Mouse (Mus musculus) liver, postnatal 0 days (tissue): ENCODE measurements around the gene Taf4. TPM values are rescaled to one million over a fixed set of nuclear protein-coding genes. Genes with fewer than 3 reads are reported as not detected.

Experiments used
- ATAC-seq: fragments of 200-750 bp; cut with Nextera tagmentation; 2 replicates; pipeline ENCODE4 v1.8.0; 2017; ENCODE audit warnings: mild to moderate bottlenecking, moderate library complexity
- DNase-seq: peaks from one replicate; pipeline ENCODE4 v3.0.0-alpha.2; 2016
- H3K27ac ChIP-seq: fragments of 300-500 bp; sonication (generic); 2 replicates; pipeline ENCODE4 v1.5.1; 2014; ENCODE audit warnings: antibody characterized with exemption, moderate library complexity, mild to moderate bottlenecking, low read depth
- H3K27me3 ChIP-seq: fragments of 300-500 bp; sonication (generic); 2 replicates; pipeline ENCODE4 v1.6.1; 2014; ENCODE audit warnings: low read length, control low read depth, mixed read lengths; ENCODE audit not compliant: insufficient read depth
- H3K36me3 ChIP-seq: fragments of 300-500 bp; sonication (generic); replicated peaks from 2 replicates; pipeline ENCODE4 v1.6.1; 2014; ENCODE audit warnings: mild to moderate bottlenecking, control low read depth, low read length, moderate library complexity, mixed read lengths; ENCODE audit not compliant: insufficient read depth
- H3K4me1 ChIP-seq: fragments of 300-500 bp; sonication (generic); 2 replicates; pipeline ENCODE4 v1.6.1; 2014; ENCODE audit warnings: antibody characterized with exemption, mild to moderate bottlenecking, control low read depth; ENCODE audit not compliant: insufficient read depth
- H3K4me2 ChIP-seq: fragments of 300-500 bp; sonication (generic); 2 replicates; pipeline ENCODE4 v1.6.1; 2014; ENCODE audit warnings: low read depth, mild to moderate bottlenecking, low read length, moderate library complexity, mixed read lengths
- H3K4me3 ChIP-seq: fragments of 300-500 bp; sonication (generic); 2 replicates; pipeline ENCODE4 v1.5.1; 2014; ENCODE audit warnings: low read depth, low read length
- H3K9ac ChIP-seq: fragments of 300-500 bp; sonication (generic); replicated peaks from 2 replicates; pipeline ENCODE4 v1.6.1; 2014; ENCODE audit warnings: mild to moderate bottlenecking, moderate library complexity
- H3K9me3 ChIP-seq: fragments of 300-500 bp; sonication (generic); 2 replicates; pipeline ENCODE4 v1.6.1; 2016; ENCODE audit warnings: mild to moderate bottlenecking, control low read depth, low read length, mixed read lengths
- CTCF ChIP-seq: sonication (generic); IDR thresholded peaks from 2 replicates; pipeline ENCODE4 v1.5.1; 2016; ENCODE audit warnings: antibody characterized with exemption, low read depth
- EP300 ChIP-seq: IDR thresholded peaks from 2 replicates; pipeline ENCODE4 v1.6.1; 2016; ENCODE audit warnings: antibody characterized with exemption, low read depth, mild to moderate bottlenecking
- WGBS: fragments of 180-500 bp; shearing (Covaris S2); extraction: QIAGEN DNeasy Blood & Tissue Kit; methylation state at CpG from one replicate; pipeline ENCODE4 v1.1.7; 2014; ENCODE audit not compliant: insufficient replicate concordance; 5-methylcytosine and 5-hydroxymethylcytosine counted together
- polyA plus RNA-seq: library from polyadenylated mRNA; unstranded; fragments of >200 nt; fragmentation: Nextera tagmentation; extraction: Ambion mirVana; gene quantifications from 2 replicates; pipeline ENCODE4 v1.2.1, GENCODE M21; 2015

Taf4 gene
- polyA plus RNA-seq, 1 experiment from 2014 or later, result 1.7 TPM

DNA sequence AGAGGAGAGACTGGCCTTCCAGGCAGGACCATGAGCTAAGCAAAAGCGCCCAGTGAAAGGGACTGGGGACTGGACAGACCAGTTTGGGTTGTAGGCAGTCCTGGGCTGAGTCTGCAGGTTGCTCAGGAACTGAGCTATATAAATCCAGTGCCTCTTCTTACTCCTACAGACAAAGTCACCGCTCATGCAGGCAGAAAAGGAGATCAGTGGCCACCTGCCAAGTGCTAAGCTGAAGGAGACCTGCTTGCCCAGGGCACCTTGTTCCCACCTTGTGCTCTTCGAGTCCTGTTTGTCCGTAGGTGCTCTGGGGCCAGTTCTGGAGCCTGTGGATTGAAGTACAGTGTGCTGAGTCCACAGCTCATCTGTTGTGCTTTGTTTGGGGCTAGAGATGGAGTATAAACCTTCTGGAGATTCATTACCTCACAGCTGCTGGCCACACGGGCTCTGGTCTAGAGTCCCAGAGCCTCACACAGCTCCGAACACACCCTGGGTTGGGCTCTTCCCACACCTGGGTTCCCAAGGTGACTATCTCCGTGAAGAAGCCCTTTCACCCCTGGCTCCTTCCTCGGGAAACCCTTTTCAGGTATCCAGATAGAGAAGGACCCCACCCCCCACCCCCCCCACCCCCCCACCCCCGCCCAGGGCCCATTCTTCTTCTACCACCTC, 30.0 kb upstream of the Taf4 start:
- Histone ChIP-seq H3K9me3 (no peaks in the 10 kb centered on the region), H3K36me3 (no peaks in the 10 kb centered on the region), H3K9ac (no peak overlapping the region), H3K4me1 (no peaks in the 10 kb centered on the region), H3K4me3 (no peak overlapping the region), H3K27me3 (no peaks in the 10 kb centered on the region), H3K27ac (no peak overlapping the region), H3K4me2 (no peak overlapping the region)
- no peak for ATAC-seq
- 32% methylated on average over 9 of the region's 9 CpGs for WGBS
- TF ChIP-seq CTCF, result no peak
- no peak for TF ChIP-seq EP300
- DNase-seq, result peak; percentile 10

DNA sequence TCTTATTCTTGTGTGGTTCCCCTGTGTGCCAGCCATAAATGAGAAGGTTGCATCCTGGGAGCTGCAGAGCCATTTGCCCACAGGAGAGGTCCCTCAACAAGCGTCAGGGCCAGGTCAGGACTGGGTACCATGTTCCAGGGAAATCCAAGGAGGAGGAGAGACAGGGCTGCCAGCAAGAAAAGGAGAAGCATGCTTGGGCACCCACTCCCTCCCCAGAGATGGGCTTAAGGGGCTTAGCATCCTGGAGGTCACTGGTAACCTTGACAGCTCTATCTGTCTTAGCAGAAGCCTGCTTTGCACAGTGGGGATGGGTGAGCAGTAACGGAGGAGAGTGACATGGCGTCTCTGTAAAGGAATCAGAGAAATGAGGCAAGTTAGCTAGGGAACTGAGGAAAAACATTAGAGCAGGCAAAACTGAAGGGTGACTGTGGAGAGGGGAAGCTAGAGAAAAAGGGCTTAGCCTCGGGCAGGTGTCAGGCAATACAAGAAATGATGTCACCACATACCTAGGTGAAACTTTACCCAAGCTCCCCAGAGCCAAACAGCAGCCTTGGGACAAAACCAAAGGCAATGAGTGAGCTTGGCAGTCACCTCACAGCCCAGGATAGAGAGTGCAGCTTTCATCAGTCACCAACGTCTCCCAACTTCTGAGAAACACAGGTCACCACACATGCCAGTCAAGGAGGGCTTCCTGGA, 29.4 kb upstream of the Taf4 start:
- 41% methylated on average over 5 of the region's 5 CpGs for WGBS
- Histone ChIP-seq H3K9ac (no peak overlapping the region), H3K4me2 (no peak overlapping the region), H3K4me1 (no peaks in the 10 kb centered on the region), H3K27ac (no peak overlapping the region), H3K36me3 (no peaks in the 10 kb centered on the region), H3K4me3 (no peak overlapping the region), H3K9me3 (no peaks in the 10 kb centered on the region), H3K27me3 (no peaks in the 10 kb centered on the region)
- ATAC-seq (no peak), DNase-seq (peak; percentile 7)
- no peak for TF ChIP-seq EP300
- no peak for TF ChIP-seq CTCF

DNA sequence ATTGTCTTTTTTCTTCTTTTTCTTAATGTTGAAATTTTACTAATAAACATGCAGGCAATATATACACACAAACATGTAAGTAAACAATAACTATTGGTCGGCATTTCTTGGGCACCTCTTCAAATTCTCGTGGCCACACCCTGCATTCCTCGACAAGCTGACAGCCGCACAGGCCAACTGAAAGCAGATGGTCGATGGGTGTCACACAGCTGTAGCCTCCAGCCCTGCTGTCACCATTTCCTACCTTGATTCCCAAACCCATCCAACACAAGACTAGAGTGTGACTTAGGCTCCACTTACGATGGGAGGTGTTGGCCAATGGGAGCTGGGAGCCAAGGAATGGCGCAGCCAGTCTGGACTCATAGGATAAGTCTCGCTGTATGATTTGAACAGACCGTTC, 25.2 kb upstream of the Taf4 start:
- Histone ChIP-seq H3K4me2 (no peak overlapping the region), H3K9me3 (no peaks in the 10 kb centered on the region), H3K36me3 (no peaks in the 10 kb centered on the region), H3K27ac (no peak overlapping the region), H3K4me3 (no peak overlapping the region), H3K4me1 (no peaks in the 10 kb centered on the region), H3K9ac (no peak overlapping the region), H3K27me3 (no peaks in the 10 kb centered on the region)
- 85% methylated on average over 9 of the region's 9 CpGs for WGBS
- no peak for TF ChIP-seq CTCF
- TF ChIP-seq EP300, result no peak
- no peak for ATAC-seq
- peak; percentile 8 for DNase-seq

DNA sequence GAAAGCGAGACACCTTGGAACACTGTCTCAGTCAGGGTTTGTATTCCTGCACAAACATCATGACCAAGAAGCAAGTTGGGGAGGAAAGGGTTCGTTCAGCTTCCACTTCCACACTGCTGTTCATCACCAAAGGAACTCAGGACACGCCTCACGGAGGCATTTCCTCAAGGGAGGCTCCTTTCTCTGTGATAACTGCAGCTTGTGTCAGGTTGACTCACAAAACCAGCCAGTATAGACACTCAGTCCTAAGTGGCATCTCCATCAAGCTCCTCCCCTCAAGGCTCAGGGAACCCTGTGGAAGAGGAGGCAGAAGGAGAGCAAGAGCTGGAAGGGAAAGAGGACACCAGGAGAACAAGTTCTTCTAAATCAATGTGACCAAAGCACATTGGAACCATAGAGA, 22.0 kb upstream of the Taf4 start:
- Histone ChIP-seq H3K9ac (no peak overlapping the region), H3K4me3 (no peak overlapping the region), H3K9me3 (no peaks in the 10 kb centered on the region), H3K27ac (no peak overlapping the region), H3K4me2 (no peak overlapping the region), H3K36me3 (no peaks in the 10 kb centered on the region), H3K4me1 (no peaks in the 10 kb centered on the region), H3K27me3 (no peaks in the 10 kb centered on the region)
- 54% methylated on average over 4 of the region's 4 CpGs for WGBS
- DNase-seq (peak; percentile 8), ATAC-seq (no peak)
- no peak for TF ChIP-seq EP300
- TF ChIP-seq CTCF, result no peak

DNA sequence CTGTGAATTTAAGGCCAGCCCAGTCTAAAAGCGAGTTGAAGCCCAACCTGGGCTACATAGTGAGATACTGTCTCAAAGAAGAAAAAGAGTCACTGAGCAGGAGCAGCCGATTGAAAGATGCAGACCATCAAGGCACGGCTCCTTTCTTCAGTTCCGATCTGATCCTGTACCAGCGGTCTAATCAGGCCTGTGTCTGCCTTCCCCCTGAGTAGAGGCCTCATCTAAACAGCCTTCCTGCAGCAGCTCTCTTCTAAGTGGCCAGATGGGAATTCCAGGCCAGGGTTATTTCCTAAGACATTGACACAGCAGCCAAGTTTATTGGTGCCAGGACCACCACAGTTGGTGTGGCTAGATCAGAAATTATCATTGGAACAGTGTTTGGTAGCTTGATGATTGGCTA, 16.6 kb upstream of the Taf4 start:
- no peak overlapping the region for H3K9ac ChIP-seq
- 85% methylated on average over 5 of the region's 5 CpGs for WGBS
- no peak overlapping the region for H3K4me2 ChIP-seq
- H3K9me3 ChIP-seq, result no peaks in the 10 kb centered on the region
- no peak for TF ChIP-seq CTCF
- no peak for TF ChIP-seq EP300
- no peak overlapping the region for H3K27ac ChIP-seq
- DNase-seq, result peak; percentile 5
- no peak overlapping the region for H3K4me3 ChIP-seq
- H3K36me3 ChIP-seq, result no peaks in the 10 kb centered on the region
- no peaks in the 10 kb centered on the region for H3K4me1 ChIP-seq
- no peak for ATAC-seq
- no peaks in the 10 kb centered on the region for H3K27me3 ChIP-seq

DNA sequence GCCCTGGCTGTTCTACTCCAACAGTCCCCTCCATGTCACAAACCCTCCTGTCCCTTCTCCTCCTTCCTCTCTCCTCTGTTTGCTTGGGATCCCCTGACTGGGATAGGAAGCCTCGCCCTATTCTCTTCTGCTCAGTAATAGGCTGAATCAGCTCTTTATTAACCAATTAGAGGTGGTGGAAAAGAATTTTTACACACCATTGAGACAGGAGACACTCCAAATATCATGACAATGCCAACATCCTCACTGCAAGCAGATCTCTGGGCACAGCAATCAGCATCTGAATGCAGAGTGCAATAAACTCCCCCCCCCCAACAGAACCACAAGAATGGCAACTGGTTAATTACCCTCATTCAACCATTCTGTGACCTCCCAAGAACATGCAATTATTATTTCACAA, 12.7 kb upstream of the Taf4 start:
- Histone ChIP-seq H3K9me3 (no peaks in the 10 kb centered on the region), H3K4me2 (no peak overlapping the region), H3K4me1 (no peaks in the 10 kb centered on the region), H3K27ac (no peak overlapping the region), H3K9ac (no peak overlapping the region), H3K36me3 (no peaks in the 10 kb centered on the region), H3K27me3 (no peaks in the 10 kb centered on the region), H3K4me3 (no peak overlapping the region)
- ATAC-seq, result no peak
- no peak for TF ChIP-seq CTCF
- WGBS, result 64% methylated on average over 1 of the region's 1 CpGs
- DNase-seq, result no peak
